Mouse (Mus musculus) ZHBTc4 (cell line): ENCODE measurements around the gene Tom1l1.
A peak's percentile ranks its signal among the peaks of the same experiment; 100 is the strongest.
"Not testable (repeated sequence)": the region's sequence is repeated elsewhere in the genome, so short reads cannot be mapped to it uniquely, and the experiment has no call there.

Experiments
- DNase-seq: peaks from one replicate; pipeline ENCODE4 v3.0.0-alpha.2; 2011; ENCODE audit warnings: low read depth, low spot score

The Tom1l1 gene

GRCm38 (mm10) chr11:90687460-90688416, at the start of gene Tom1l1:
Gene Tom1l1 (minus strand): TSS chr11:90688366.
- DNase-seq = peak; percentile 90

- peak; percentile 20 for DNase-seq
These were observed 45.4 kb upstream of the Tom1l1 start for GRCm38 (mm10) chr11:90733575-90733974.

DNA sequence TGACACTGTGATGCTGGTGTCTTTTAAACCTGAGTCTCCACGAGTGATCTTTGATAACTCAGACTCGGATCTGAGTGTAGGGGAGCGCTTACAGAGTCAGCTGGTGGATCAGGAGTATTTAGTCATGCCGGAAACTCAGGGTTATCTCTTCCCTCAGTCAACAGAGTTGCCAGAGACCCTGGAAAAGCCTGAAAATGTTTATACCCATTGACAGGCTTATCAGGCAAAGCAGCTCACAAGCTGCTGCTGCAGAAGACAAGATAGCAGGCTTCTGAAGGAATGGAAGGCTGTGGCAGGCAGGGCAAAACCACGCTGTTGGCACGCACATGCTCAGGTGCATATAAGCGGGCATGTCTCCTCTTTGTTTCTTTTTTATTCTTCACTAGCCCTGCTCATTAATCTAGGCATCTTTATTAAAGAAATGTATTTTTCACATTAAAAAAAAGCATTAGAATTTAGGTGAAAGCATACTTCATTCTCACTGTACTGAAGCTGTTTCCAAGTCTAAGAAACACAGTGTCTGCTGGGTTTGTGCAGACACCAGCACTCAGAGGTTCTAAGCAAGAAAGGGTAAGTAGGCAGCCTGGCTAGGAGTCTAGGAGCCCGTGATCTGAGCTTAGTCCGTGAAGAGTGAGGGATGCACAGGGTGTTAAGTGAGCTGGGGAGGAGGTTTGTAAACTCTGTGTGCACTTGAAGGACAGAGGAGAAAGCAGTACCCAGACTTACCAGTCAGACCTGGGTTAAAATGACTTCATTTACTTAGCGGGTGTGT, 39.4 kb upstream of the Tom1l1 start:
- DNase-seq = no peak

DNA sequence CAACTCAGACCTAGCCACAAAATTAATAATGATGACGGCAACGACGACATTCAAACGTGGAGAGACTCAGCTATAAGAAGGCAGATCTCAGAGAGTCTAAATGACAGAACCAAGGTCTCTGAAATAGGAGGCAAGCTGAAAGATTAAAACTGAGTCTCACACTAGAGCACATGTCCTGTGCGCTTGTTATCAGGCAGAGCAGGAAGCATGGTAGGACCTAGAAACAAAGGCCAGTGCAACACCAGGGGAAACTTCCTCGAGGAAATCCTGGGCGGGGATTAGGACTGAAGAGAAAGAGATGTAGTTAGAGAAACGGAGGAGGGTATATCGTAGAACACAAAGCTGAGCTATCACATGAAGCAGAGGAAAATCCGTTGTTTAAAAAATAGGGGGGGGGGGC, 38.6 kb upstream of the Tom1l1 start:
- no peak for DNase-seq

- no peak for DNase-seq
These were observed 34.1 kb upstream of the Tom1l1 start for GRCm38 (mm10) chr11:90722304-90722703.

DNA sequence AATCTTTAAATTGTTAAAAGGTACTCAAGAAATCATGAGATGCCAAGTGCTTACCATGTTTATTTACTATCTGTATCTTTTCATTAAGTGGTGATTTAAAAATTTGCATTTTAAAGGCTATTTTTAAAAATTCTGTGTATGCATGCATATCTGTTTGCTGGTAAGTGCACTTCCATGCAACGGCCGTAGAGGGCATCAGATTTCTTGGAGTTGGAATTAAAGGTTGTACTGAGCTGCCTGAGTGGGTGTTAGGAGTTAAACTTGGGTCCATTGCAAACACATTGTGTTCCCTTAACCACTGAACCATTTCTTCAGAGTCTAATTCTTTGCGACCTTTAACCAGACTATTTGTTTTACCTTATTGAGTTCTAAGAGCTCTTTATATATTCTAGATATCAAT, 29.6 kb upstream of the Tom1l1 start:
- no peak for DNase-seq

DNA sequence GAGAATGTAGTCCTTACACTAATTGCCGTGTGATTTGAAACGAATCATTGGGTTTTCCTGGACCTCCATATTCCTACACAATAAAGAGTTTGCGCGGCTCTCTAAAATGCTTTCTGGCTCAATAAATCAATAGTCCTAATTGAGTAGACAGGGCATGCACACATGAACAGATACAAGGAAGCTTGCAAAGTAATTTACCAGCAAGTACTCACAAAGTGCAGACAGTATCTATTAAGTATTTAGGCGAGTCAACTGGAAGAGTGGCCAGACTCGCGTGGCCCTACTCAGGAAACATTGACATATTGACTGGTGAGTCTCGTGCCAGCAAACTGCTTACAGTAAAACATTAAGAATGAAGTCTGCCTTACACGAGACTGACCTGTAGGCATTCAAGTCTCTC, 23.4 kb upstream of the Tom1l1 start:
- no peak for DNase-seq

DNA sequence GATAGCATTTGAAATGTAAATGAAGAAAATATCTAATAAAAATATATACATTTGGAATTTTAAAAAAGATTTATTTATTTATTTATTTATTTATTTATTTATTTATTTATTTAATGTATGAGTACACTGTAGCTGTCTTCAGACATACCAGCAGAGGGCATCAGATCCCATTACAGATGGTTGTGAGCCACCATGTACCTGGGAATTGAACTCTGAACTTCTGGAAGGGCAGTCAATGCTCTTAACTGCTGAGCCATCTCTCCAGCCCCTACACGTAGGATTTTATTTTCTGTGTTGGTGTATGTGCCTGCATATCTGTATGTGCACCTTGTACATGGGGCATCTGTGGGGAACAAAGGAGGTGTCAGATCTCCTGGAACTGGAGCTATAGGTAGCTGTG, 19.0 kb upstream of the Tom1l1 start:
- not testable (repeated sequence) for DNase-seq

DNA sequence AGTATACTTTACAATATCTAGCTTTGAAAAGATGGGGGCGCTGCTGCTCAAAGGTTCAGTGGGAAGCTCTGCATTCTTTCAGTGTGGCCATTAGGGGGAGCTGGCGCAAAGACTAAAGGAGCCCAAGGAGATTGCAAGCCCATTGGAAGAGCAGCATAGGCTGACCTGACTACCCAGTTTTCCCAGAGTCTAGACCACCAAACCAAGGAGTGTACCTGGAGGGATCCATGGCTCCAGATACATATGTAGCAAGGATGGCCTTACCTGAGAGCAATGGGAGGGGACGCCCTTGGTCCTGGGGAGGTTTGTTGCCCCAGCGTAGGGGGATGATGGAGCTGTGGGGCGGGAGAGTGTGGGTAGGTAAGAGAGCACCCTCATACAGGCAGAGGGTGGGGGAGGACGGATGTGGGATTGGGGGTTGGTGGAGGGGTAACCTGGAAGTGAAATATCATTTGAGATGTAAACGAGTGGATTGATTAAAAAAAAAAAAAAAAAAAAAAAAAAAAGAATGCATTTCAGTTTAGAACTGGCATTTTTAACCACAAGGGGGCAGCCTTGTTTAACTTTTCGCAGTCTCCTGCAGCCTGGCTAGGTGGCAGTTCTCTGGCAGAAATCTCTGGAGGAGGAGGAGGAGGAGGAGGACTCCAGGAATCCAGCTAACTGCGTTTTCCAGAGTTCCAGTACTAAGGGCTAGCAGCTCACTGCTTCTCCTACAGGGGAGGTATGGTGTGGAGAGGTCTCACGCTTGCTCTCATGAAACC, 9.5 kb upstream of the Tom1l1 start:
- DNase-seq = peak; percentile 90

GRCm38 (mm10) chr11:90695811-90696210, 7.6 kb upstream of the Tom1l1 start:
- no peak for DNase-seq

GRCm38 (mm10) chr11:90694206-90694605, 6.0 kb upstream of the Tom1l1 start:
- DNase-seq = no peak

DNA sequence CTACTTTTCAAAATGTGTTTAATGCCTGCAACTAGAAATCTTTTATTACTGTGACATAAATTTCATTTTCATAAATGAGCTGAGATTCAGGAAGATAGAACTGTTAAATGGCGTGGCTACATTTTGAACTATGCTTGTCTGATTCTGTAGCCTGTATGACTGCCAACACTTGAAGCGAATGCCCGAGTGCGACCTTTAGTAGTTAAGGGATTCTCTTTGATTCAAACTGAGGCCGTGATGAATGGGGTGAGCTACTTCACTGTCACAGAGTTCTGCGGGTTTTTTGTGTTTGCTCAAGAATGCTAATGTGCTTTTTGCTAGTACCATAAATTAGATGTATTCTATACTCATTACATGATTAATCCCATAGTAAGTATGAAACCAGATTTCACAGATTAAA, 2.2 kb upstream of the Tom1l1 start:
- no peak for DNase-seq

GRCm38 (mm10) chr11:90687040-90687439, 1.1 kb downstream of the Tom1l1 start:
- no peak for DNase-seq

DNA sequence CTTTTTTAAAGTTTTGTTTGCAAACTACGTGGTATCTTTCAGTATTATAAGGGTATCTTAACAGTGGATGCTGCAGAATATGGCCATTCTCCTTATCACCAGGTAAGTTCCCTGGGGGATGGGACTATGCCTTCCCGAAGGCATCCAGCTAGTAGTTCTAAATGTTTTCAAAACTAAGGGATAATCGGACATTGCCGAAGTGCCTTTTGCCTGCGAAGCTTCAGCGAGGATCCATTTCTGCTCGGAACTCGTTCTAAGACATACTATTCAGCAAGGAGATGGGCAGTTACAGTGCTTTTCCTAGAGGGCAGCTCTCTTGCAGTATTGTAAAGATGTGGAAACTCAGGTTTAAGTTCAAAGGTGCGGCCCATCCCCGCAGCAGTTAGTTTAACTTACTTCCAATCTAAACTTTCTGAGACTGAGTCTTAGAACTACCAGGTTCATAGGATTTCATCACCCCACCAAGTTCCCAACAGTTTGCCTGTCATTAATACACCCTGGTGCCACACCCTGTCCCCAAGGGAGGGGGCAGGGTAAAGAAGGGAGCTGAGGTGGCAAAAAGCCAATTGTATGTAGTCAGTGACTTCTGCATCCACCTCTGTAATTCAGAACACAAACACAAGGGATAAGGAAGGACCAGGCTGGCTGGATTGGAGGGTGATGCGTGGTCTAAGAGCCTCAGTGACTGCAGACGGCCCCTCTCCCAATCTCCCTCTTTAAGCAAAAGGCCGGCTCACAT, 1.7 kb downstream of the Tom1l1 start:
- DNase-seq = peak; percentile 14

DNA sequence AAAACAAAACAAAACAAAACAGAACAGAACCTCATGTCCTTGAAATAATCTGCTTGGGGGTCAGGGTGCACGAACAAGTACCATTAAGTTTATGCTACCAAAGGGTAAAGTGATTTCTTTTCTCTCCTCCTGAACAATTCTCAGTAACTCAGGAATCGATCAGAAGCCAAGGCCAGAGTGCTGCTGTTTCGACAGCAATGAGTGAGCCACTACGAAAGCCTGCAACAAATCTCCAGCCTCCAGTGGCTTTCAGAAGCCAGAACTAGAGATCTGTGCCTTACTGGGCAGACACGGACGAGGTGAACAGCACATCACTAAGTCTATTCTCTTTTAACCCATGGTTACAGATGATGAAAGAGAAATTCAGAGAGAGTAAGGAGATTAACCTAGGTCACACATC, 3.0 kb downstream of the Tom1l1 start:
- no peak for DNase-seq

DNA sequence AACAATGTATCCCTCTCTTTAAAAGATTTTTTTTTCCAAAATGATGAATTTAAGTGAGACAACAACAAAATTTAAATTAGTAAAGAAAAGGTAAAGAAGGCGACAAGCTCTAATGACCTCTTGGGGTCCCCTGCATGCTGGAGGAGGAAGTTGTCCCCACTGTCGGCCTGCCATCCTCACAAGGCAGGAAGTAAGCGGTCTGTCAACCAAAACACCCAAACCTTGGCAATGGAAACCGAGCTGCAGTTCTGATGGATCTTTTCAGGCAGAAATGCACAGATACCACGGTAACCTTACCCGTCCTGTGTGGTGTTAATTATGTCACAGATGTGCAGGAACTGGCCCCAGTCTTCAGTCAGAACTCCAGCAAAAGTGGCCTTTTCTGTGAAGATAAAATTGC, 3.4 kb downstream of the Tom1l1 start:
- no peak for DNase-seq

DNA sequence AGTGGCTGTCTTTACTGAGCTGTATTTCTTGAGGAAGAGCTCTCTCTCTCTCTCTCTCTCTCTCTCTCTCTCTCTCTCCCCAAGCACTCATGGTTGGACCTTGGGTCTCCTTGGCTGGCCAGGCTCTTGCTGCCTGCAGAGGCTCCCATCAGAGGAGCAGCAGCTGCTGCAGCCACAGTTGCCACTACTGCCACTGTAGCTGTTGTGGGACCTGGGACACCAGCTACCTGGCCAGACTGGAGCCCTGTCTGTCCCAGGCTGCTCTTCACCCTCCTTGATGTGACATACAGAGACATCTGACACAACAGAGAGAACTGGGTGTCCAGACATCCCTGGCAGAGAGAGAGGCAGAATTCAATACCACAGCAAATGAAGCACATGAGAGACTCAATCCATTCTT, 7.0 kb downstream of the Tom1l1 start:
- DNase-seq = no peak

DNA sequence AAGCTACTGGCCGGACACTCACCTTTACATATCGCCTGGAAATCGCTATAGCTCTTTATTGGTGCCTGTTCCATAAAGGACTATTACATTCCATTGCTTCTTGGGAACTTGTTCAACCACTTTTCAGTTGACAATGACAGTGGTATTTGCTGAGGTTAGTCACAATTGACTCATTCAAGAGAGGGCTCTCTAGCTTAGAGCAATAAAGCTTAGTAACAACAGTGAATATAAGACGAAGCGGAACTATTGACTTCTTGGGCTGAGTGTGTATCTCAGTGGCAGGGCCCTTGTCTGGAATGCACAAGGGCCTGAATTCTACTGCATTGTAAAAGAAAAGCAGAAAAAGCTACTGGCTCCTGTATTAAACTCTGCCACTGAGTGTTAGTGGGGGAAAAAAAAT, 9.6 kb downstream of the Tom1l1 start:
- no peak for DNase-seq

DNA sequence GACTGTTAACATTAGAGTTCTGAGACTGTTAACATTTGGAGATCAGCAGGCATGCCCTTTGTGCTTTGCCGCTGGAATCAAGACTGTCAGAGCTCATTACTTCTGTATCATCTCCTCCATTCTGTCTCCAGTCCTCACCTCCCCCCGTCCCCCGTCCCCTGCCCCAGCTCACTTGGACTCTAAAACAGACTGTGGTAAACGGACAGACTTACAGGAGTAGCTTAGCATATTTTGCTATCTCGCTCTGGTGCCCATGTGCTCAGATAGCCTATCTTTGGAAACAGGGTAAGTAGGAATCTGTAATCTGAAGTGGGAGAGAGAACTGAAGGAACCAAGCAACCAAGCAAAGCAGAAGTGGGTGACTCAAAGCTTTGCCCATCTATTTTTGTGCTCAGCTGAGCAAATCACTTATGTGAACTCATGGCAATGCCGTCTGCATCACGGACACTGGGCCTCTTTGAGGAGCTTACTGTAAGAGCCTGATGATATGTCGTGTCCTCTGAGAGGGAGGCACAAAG, 10.3 kb downstream of the Tom1l1 start:
- no peak for DNase-seq

DNA sequence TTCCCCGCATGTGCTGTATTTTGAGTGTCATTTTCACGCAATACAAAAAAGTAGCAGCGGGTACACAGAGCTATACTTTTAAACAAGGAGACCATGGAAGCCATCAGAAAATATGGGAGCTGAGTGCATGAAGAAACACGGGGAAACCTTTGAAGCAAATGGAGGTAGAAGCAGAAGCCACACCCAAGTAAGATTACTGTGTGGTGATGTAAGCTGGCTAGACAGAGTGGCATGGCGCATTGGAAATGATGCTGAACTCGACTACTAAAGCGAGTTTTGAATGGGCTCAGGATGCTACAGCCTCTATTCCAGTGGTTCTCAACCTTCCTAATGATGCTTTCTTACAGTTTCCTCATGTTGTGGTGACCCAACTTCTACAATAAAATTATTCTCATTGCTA, 11.1 kb downstream of the Tom1l1 start:
- DNase-seq = no peak

GRCm38 (mm10) chr11:90675479-90676110, 12.6 kb downstream of the Tom1l1 start:
- no peak for DNase-seq
